Mouse (Mus musculus) liver, adult 2 months (tissue): Measurements from ENCODE around the gene Bcas3.

Experiments used
- CTCF ChIP-seq: fragments of 200-500 bp; IDR thresholded peaks from 2 replicates; pipeline ENCODE4 v1.5.1; 2011; ENCODE audit warnings: low read depth, low read length, control low read depth
- POLR2A ChIP-seq: fragments of 200-500 bp; IDR thresholded peaks from 2 replicates; pipeline ENCODE4 v1.6.1; 2011; ENCODE audit warnings: low read length, control low read depth; ENCODE audit not compliant: insufficient read depth; ENCODE audit errors: extremely low read depth

DNA sequence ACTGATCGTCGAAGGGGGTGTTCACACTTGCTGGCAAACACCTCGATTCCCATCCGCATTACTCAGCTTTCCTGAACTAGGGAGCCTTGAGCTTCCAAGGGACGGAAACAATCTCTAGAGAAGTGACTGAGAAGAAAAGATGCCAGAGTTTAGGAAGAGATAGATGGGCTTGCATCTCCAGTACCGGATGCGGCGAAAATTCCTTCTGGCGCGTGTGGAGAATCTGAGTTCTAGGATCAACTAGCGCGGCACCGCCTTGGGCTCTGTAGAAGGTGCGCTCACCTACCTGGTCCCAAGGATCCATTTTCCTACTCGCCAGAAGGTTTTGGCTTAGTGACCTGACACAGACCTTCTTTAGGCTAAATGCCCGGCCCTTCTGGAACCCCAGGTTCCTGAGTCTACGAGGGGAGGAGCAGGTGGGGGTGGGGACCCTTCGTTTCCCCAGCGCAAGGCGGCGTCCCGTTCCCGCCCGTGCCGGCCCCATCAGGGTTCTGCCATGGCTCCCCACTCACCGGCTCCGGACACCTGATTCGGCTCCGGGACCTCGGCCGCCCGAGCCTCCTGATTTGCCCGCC is 478.8 kb downstream of the Bcas3 start:
- TF ChIP-seq CTCF, result no peak
- no peak for TF ChIP-seq POLR2A
